Mouse (Mus musculus): ENCODE results near the gene Numbl.

GRCm38 (mm10) chr7:27324161-27324560 is 65.9 kb downstream of the Numbl start:
- TF ChIP-seq CTCF (IDR thresholded peaks at IDR 0.05; ENCODE audit: borderline replicate concordance, extremely low read depth, insufficient read depth, insufficient read length) (no peak), POLR2A (IDR thresholded peaks at IDR 0.05; ENCODE audit: borderline replicate concordance, extremely low read depth, insufficient read depth, insufficient read length, poor library complexity, severe bottlenecking) (no peak)
